Mouse (Mus musculus) testis, adult 2 months (tissue): ENCODE results near the gene Slc12a6.

Experiments used
- CTCF ChIP-seq: fragments of 200-500 bp; IDR thresholded peaks from 2 replicates; pipeline ENCODE4 v1.5.1; 2012; ENCODE audit warnings: low read depth, mild to moderate bottlenecking, inconsistent platforms, low read length, moderate library complexity; ENCODE audit not compliant: control insufficient read depth, insufficient read depth, insufficient replicate concordance
- POLR2A ChIP-seq: fragments of 200-500 bp; IDR thresholded peaks from 2 replicates; pipeline ENCODE4 v1.6.1; 2012; ENCODE audit warnings: low read depth, mild to moderate bottlenecking, inconsistent platforms, low read length, moderate library complexity; ENCODE audit not compliant: control insufficient read depth

- TF ChIP-seq CTCF (no peak), POLR2A (no peak)
Observed at GRCm38 (mm10) chr2:112259241-112259962, 6.2 kb upstream of the Slc12a6 start, which contains the start of gene Nutm1.
